Mouse (Mus musculus) spleen, embryonic (tissue): ENCODE data around the gene Gm28035.

Source experiments
- CTCF ChIA-PET: fragments of 350-600 bp; sonication (Branson Sonifier 250); formaldehyde crosslinking; loops from one replicate; lab custom pipeline; 2022; lab: Charles Lee

Gene Gm28035

DNA sequence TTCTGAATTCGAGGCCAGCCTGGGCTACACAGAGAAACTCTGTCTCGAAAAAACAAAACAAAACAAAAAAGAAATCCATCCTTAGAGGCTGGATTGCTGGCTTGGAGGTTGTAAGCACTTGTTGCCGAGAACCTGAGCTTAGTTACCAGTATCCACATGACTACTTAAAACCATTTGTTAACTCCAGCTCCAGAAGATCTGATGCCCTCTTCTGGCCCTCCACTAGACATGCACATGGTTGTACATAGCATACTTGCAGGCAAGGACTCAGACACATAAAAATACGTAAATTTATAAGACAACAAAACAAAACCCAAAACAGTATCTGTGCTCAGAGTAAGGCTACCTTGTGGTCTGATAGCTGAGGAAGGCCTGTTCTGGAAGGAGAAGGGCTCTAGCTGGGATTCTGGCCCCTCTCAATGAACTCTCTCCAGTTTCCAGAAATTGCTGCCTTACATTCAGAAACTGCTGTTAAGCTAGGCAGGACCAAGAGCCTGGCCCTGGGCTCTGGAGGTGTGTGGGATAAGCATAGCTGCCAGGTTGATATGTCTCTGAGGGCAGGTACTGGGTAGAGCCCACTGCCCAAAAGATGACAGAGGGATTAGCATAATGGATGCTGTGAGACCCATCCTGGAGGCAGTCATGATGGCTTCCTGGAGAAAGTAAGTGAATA is 20.8 kb downstream of the Gm28035 start:
- CTCF ChIA-PET: interaction anchor here (0.5 kb wide), 1 partner anchor 459 kb away, joined by 3 read pairs; the partner anchor contains the start of gene Slc27a4

- CTCF ChIA-PET: interaction anchor here (0.5 kb wide), 1 partner anchor 460 kb away, joined by 3 read pairs; the partner anchor contains the start of gene Slc27a4
Observed at GRCm38 (mm10) chr2:30261921-30262839, 21.8 kb downstream of the Gm28035 start.

GRCm38 (mm10) chr2:30262840-30263441 is 22.6 kb downstream of the Gm28035 start:
- CTCF ChIA-PET: no interaction called here

- CTCF ChIA-PET: no interaction called here
Observed at GRCm38 (mm10) chr2:30263811-30264210, 23.4 kb downstream of the Gm28035 start.

DNA sequence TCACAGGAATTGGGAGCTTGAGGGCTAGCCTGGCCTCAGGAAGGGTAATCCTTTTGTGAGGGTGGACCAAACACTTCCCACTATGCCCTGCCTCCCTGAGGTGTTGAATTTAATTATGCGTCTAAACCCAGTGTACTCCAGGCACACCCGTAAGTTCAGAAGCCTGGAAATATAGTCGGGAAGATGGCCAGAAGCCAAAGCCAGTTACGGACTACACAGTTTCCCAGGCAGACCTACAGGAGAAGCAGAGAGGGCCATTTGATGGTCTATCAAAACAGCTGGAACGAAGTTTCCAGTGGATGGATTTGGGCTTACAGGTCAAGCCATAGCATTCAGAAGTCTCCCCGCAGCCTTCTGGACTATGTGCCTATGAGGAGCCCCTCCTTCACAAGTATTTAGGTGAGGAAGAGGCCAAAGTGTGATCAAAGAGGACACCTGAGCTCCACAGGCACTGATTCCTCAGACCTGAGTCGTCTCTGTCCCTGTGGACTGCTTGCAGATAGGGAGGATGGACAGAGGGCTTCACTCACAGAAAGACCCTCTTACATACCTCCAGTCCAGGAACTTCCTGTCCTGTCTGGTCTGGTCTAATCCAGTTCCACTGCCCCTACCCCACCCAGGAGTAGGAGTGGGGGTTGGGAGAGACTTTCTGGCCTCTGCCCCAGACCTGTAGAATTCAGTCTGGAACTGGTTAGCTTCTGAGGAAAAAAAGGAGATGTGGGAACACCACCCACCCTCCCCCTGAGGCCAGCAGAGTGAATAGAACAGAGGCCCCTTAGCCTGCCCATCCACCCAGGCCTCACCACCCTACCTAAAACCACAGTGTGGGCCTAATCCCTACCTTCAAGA is 24.5 kb downstream of the Gm28035 start:
- CTCF ChIA-PET: no interaction called here

DNA sequence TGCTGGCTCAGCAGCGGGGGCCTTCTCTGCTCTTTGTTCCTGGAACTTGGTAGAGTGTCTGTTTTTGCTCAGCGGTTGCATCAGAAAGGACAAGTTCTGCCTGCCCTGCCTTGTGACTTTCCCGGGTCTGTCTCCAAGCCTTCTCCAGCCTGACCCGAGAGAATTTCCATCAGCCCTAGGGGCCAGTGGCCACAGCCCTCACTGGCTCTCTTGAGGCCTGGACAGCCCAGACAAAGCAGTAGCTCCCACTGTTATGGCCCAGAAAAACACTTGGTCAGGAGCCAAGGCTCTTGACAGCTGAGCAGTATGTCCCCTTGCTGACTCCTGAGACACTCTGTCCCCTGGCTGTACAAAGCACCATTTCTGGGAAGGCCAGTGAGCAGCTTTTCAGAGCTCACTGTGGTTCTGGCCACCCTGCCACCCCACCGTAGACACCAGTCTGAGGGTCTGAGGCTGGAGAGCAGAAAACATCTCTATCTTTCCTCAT is 25.4 kb downstream of the Gm28035 start, which contains the start of gene Phyhd1:
Gene Phyhd1, plus strand, starts transcription at position 437 of the 487 bp plus-strand sequence.
- CTCF ChIA-PET: no interaction called here

DNA sequence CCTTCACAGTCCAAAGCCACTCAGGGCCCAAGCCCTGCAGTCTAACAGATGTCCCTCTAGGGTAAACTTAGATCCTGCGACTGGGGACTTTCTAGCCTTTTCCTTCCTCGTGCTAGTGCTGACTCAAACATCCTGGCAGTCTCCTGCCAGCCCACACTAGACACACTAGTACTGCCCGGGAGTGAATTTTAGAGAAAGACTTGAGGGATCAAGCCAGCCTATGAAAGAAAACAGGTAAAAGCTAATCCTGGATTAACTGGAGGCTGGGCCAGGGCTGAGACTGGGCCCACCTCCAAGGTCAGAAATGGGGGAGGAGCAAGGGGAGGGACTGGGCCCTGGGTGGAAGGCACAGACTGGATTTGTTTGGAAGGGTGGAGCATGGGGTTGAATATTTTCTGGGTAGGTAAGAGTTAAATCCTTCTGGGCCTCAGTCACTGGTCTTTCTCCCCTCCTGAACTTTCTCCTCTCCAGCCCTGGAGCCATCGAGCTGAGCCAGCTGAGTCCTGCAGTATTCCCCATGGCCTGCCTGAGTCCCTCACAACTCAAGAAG is 26.1 kb downstream of the Gm28035 start:
- CTCF ChIA-PET: no interaction called here

DNA sequence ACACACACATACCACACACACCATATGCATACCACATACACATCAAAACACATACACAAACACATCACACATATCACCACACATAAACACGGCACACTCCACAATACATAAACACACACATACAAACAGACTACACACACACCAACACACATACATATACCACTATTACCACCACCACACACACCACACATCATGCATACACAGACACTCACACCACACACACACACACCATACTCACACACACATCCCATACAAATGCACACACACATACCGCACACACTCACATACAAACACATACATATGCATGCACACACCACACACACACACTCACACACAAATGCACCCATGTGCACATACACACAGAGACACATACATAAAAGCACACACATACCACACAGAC is 27.1 kb downstream of the Gm28035 start:
- CTCF ChIA-PET: no interaction called here

DNA sequence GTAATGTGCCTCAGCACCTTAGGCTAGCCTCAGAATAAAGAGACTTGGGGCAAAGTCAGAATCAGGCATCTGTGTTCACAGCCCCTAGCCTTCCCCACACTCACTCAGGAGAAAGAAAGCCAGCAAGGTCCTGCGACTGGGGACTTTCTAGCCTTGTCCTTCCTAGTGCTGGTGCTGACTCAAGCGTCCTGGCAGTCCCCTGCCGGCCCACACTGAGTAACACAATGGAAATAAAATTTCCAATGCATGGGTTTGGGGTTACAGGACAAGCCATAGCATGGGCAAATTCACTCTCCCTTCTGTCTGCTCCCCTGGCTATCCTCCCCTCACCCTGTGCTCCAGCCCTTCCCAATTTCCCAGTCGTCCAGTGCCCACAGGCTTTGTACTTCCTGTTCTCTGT is 28.0 kb downstream of the Gm28035 start:
- CTCF ChIA-PET: no interaction called here

- CTCF ChIA-PET: interaction anchor here (0.6 to 1.1 kb wide), 2 partner anchors 16 to 444 kb away, joined by 3 read pairs; no protein-coding TSS in a partner anchor
Observed at GRCm38 (mm10) chr2:30269241-30269990, 29.0 kb downstream of the Gm28035 start.

- CTCF ChIA-PET: no interaction called here
Observed at GRCm38 (mm10) chr2:30270134-30270533, 29.8 kb downstream of the Gm28035 start.

DNA sequence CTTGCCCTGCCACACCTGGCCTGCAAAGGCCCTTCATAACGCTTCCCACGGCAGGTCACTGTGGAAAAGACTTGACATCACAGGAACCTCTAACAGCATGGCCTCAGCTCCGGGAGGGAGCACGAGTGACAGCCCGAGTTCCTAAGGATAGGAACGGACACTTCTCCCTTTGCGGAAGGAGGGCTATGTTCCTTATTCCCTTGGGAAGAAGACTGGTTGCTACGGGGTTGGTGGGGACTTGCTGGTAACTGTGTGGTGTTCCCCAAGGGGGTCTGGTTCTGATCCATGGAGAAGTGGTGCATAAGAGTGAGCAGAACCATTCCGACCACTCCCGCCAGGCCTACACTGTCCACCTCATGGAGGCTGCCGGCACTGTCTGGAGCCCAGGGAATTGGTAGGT is 40.4 kb downstream of the Gm28035 start, which contains the start of gene Gm28038:
Gene Gm28038, plus strand, starts transcription at position 301 of the 400 bp plus-strand sequence.
- CTCF ChIA-PET: no interaction called here

DNA sequence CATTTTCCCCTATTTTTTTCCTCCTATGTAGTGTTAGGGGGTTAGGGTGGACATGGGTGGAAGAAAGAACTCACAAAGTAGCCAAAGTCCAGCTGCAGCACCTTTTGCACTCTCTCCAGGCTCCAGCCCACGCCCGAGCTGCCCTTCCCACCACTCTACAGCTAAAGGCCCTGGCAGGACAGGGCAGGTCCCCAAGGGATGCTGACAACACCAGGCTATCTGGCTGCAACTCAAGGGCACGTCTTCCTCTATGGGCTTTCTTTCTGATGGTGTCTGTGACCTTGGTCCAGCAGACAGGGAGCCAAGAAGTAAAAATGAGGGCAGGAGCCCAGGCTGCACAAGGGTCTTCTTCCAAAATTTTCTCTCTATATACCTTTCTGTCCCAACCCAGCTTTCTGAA is 41.3 kb downstream of the Gm28035 start:
- CTCF ChIA-PET: interaction anchor here (0.7 kb wide), 1 partner anchor 360 kb away, joined by 5 read pairs; no protein-coding TSS in a partner anchor

DNA sequence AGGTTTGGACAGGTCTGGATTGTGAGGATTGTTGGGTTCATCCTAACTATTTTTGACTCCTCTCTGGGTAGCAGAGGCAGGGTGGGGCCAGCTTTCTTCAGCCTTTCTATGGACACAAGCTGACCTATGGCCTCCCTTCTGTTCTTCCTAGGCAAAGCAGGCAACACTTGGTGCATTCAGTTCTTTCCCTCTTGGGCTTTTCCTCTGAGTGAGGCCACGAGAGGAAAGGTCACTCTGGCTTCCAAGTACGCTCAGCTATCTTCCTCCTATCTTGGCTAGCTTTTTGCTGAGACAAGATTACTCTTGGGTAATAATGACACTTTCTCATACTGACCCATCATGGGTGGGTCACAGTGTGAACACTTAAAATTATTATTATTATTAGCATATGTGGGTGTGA is 42.8 kb downstream of the Gm28035 start:
- CTCF ChIA-PET: no interaction called here

GRCm38 (mm10) chr2:30285004-30285403 is 44.6 kb downstream of the Gm28035 start:
- CTCF ChIA-PET: no interaction called here

DNA sequence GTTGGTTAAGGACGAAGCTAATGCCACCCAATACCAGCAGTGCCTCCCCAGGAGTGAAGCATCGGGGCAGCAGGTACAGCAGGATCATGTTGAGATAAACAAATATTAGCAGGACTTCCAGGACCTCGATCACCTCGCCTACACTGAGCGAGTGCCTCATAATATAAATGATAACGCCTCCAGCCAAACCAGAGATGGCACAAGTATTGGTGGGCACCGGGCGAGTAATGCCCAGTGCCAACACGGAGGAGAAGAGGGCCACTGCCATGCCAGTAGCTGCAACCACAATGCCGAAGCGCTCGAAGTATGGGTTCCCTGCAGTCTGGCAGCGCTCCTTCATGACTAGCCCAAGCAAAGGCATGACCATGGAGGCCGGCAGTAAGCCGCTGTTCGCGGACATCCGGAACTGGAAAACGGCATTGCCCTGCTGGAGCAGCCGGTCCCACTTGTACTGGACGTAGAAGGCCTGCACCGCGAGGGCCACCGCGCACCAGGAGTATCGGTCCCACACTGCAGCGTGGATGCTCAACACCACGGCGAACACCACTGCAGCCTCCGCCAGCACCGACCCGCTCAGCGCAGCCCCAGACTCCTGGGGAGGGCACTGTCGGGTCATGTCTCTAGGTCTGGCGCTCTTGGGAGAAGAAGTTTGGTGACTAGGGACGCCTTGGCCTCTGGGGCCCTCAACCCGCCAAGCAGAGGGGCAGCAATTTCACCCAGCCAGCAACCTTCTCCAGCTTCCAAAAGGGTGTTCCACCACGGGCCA is 45.2 kb downstream of the Gm28035 start:
- CTCF ChIA-PET: no interaction called here

DNA sequence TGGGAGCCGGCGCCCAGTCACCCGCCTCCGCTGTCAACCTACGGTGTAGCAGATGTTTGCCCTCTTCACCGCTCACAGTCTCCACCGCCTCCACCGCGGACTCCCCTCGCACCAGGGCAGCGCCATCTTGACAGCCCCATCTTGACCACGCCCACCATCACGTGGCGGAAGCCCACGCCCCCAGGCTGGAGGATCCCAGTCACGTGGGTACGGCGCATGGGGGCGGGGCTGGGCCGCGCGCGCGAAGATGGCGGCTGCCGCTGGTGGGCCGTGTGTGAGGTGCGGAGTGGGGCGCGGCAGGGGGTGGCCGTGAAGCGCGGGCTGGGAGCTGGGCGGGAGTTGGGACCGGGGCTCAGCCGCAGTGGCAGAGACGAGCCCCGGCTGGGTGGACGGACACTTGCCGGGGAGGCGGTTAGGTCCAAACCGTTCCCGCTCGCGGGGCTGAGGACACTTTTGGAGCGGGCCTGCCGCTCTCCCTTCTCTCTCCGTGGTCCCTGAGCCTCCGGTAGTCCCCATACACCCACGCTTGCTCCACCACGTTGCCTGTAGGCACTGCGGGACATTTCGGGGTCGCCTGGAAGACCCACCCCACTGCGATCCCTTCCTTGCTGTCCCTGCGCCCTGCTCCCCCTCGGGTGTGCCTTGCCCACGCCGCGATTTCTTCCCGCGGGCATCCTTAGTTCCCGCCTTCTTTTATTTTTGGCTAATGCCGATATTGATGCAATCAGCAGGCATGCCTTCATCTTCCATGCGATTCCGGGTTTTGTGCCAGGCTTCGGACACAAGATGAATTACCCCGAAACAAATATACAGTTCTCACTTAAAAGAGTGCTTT is 46.0 kb downstream of the Gm28035 start, which contains the start of the genes Dolk and Nup188:
Gene Dolk, minus strand, starts transcription at position 143 of the 835 bp plus-strand sequence.
Gene Nup188, plus strand, starts transcription at position 206 of the 835 bp plus-strand sequence.
- CTCF ChIA-PET: no interaction called here

DNA sequence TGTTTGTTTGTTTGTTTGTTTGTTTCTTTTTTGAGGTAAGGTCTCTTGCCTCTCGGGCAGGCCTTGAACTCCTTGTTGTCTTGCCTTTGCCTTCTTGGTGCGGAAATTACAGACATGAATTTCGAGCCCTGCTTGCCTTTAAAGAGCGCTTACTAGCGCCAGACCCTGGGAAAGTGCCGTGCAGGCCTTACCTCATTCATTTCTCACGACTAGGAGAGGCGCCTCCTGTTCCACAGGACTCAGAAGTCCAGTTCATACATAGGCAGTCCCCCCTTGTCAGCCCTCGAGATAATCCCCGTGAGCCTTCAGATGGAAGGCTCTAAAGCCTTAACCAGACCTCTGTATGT is 46.6 kb downstream of the Gm28035 start:
- CTCF ChIA-PET: no interaction called here
